Mouse (Mus musculus): ENCODE results near the gene Mtus2.

The Mtus2 gene

DNA sequence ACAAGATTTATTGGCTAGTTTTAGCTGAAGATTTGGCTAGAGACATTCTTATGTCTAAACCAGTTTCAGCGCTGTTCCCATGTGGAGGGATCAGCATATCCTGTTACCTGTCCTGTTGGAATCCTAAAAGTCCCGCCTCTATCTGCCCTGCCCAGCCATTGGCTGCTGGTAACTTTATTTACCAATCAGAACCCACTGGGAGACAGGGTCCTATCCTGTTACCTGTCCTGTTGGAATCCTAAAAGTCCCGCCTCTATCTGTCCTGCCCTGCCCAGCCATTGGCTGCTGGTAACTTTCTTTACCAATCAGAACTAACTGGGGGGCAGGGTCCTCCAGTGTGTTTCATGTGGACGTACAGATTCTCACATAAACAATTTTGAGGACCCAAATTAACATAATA lies 234.3 kb downstream of the Mtus2 start:
- DNase-seq (ENCODE audit: low spot score) = no peak

DNA sequence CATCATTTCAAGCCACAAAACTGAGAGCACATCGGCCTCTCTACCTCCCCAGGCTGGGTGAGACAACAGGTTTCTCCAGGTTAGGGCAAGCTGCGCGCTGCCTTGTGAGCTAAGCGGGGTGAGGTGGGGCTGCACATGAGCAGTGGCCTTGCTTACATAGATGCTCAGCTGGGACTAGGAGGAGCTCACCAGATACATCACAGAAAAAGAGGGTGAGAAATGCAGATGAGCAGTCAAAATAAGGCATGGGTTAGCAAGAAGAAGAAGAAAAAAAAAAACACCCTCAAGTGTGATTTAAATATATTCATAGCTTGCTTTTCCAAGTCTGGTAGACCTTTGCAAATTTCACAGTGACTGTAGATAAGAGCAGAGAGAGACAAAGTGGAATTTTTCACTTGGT lies 254.7 kb downstream of the Mtus2 start:
- no peak for DNase-seq (ENCODE audit: low spot score)

DNA sequence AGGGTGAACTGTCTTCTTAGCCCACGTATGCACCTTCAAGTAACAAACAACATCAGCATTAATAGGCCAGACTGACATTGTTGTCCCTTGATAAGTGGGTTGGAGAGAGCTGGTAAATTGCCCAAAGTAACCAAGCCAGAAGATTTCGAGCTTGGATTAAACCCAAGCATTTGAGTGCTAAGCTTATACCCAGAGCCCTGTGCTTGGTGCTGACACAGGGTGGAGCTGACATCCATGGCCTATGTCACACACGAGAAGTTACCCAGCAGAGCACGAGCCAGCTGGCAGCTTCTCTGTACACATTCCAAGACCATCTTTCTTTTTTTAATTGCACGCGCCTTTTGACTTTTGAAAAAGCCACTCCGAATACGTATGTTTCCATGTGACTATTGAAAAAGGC lies 259.7 kb downstream of the Mtus2 start:
- DNase-seq (ENCODE audit: low spot score) = no peak

DNA sequence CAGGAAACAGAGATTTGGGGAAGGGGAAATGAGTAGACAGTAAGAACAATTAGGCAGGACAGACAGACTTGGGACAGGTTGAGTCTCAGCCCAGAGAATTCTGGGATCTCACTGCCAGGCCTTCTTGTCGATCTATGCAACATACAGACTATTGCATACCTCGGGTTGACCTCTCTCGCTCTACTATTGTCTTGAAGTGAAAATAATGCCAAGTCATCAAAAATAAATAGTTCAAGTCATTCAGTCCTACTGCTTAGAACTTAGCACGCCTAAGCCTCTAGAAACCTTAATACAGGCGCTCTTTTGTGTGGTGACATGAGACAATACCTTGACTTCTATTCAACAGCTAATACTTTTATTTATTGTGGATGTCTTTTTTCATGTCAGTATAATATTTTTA lies 265.8 kb downstream of the Mtus2 start:
- DNase-seq (ENCODE audit: low spot score) = no peak

DNA sequence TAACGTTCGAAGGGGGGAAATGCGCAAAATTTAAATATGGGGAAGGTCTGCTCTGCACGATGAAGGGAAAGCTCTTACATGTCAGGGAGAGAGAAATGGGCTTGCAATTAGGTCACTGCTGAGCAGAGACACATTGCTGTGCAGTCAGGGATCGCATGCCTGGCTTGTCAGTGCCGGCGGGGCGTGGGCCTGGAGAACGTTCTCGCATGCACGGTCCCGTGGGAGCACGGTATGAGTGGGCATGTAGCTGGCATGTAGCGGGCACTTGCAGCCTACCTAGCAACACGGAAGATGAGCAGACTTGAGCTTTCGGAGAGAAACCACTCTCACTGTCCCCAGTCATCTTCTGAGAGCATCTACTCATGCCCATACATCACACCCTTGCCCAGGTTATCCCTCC lies 266.9 kb downstream of the Mtus2 start:
- DNase-seq (ENCODE audit: low spot score) = no peak

DNA sequence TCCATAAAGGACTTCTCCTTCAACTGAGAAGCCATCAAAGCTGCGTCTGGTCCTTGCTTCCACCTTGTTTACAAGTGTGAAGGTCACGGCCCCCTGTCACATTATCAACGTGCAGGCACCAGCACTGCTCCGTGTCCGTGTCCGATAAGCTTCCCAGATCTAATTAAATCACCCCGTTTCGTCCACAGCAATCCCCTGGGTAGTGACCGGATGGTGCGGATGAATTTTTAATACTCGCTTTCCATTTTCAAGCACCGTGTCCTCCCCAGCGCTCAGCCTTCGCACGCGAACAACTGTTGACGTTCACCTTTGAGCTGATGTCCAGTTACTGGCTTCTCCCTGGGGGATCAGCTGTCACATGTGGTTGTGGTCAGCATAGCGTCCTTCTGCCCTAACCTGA lies 276.6 kb downstream of the Mtus2 start:
- no peak for DNase-seq (ENCODE audit: low spot score)

DNA sequence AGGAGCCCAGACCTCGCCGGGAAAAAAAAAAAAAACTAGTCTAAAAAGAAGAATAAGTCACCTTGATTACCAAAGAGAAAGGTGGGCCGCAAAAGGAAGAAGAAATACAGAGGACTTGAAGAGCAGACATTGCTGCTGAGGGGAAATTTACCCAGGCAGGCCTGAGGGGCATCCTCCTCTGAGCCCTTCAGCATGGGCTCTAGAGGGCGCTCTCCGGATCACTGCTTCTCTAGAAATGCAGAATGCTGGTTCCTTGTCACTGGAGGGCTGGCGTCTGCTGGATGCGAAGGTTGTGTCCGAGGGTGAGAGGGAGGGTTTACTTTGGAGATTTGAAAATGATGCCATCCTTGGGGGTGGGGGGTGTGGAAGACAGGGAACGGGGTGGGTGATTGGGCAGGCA lies 279.5 kb downstream of the Mtus2 start:
- DNase-seq (ENCODE audit: low spot score) = no peak

DNA sequence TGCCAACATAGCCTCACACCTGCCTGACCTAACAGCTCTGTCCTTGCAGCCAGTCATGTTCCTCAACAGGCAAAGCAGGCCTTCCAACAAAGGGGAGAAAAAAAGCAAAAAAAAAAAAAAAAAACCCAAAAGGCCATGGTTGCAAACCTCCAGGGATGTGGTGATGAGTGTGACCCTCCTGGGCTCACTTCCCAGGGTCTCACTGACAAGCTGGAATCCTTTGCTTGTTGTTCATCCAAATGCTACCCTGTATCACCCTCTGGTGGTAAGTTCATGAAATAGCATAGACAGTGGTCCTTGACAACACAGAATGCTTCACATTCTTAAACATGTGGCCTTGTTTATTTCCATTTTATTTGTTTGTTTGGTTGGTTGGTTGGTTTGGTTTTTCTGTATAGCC lies 281.9 kb downstream of the Mtus2 start:
- no peak for DNase-seq (ENCODE audit: low spot score)

DNA sequence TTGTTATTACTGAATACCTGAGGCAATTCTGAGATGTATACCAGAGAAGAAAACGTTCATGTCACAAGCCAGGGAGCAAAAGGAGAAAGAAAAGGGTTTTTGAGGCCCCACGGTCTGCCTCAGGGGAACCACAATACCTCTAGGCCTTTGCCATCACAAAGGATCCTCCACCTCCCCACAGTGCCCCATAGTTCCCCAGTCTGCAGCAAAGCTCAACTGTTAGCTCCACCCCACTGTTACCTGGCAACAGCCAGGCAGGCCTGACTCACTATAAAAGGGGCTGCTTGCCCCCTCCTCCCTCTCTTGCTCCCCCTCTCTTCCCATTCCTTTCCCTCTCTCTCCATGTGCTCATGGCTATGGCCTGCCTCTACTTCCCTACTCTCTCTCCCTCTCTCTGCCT lies 282.6 kb downstream of the Mtus2 start:
- no peak for DNase-seq (ENCODE audit: low spot score)

DNA sequence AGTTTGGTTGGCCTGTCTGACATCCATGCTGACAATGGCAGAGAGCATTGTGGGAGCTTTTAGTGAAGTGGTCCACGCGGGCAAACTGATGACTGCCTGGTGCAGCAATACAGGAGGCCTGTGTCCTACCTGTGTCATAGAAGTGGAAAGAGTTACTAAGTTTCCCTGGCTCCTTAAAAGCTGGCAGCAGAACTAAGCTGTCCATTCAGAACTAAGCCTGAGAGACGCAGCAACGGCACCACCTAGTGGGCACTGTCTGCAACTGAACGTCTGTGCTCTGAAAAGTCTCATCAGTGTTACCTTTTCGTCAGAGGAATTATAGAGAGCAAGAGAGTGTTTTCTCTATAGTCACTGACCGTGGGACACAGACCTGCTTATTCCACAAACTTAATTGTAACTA lies 284.8 kb downstream of the Mtus2 start:
- peak; percentile 14 for DNase-seq (ENCODE audit: low spot score)

DNA sequence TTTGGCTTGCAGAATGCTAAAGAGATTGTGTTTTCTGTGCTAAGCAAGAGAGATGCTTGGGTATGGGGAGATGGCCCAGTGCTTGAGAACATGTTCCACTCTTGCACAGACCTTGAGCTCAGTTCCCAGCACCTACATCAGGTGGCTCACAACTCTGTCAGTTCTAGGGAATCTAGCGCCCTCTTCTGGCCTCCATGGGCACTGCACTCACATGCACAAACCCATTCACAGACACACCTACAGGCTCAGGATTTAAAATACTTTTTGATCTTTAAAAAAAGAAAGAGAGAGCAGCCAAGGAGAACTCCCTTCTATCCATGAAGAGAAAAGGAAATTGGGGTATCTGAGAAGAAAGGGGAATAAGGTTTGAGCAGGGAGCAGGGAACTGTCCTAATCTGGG lies 287.4 kb downstream of the Mtus2 start:
- DNase-seq (ENCODE audit: low spot score) = no peak

DNA sequence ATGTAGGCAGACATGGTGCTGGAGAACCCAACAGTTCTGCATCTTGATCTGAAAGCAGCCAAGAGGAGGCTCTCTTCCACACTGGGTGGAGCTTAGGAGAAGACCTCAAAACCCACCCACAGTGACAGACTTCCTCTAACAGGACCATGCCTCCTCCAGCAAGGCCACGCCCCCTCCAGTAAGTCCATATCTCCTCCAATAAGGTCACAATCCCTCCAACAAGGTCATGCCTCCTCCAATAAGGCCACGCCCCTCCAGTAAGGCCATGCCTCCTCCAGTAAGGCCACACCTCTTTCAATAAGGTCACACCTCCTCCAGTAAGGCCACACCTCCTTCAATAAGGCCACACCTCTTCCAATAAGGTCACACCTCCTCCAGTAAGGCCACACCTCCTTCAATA lies 288.3 kb downstream of the Mtus2 start:
- no peak for DNase-seq (ENCODE audit: low spot score)

DNA sequence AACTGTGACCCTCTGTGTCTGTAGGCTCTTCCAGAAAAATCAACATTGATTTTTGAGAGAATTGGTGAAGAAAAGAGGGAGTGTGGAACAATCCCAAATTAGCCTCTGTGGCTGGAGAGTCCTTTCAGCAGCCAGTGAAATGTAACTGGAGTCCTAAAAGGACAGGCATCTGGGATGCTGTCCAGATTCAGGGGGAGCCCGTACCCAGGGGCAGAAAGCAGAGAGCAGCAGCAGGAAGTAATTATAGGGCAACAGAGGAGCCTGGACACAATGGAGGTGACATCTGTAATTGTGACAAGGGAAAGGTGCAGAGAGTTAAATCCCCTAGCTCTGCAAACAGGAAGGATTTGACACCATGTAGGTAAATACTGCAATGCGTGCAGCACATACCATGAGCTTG lies 291.1 kb downstream of the Mtus2 start:
- DNase-seq (ENCODE audit: low spot score) = no peak

DNA sequence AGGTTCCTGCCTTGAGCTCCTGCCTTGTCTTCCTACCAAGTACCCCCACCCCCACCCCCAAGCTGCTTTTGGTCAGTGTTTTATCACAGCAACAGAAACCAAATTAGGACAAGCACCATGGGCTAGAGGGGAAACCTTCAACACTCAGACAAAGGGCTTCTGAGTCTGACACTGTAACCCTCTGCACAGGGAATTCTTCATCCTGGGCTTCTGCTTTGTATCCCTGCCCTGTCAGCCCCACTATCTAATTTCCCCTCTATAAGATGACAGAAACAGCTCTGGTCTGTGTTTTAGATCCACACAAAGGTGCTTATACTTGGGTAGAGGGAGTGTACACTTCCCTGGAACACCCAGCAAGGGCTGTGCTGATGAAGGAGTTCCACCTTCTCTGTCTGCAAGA lies 294.7 kb downstream of the Mtus2 start:
- no peak for DNase-seq (ENCODE audit: low spot score)

DNA sequence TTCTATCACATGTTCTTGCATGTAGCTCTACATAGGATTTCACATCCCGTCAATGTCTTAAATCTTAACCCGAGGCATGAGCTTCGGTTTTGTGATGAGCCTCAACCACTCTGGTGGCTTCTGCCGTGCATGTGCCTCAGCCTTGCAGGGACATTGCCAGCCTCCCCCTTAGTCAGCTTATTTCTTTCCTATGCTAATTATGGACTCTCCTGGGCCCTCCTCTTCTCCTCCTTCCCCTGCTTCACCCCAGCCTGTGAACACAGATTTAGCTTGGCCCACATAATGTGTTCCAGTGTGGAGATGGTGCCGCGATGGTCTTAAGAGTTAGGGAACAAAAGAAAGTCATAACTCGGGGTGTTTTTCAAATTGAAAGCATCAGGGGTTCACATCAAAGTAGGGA lies 304.9 kb downstream of the Mtus2 start:
- DNase-seq (ENCODE audit: low spot score) = no peak

DNA sequence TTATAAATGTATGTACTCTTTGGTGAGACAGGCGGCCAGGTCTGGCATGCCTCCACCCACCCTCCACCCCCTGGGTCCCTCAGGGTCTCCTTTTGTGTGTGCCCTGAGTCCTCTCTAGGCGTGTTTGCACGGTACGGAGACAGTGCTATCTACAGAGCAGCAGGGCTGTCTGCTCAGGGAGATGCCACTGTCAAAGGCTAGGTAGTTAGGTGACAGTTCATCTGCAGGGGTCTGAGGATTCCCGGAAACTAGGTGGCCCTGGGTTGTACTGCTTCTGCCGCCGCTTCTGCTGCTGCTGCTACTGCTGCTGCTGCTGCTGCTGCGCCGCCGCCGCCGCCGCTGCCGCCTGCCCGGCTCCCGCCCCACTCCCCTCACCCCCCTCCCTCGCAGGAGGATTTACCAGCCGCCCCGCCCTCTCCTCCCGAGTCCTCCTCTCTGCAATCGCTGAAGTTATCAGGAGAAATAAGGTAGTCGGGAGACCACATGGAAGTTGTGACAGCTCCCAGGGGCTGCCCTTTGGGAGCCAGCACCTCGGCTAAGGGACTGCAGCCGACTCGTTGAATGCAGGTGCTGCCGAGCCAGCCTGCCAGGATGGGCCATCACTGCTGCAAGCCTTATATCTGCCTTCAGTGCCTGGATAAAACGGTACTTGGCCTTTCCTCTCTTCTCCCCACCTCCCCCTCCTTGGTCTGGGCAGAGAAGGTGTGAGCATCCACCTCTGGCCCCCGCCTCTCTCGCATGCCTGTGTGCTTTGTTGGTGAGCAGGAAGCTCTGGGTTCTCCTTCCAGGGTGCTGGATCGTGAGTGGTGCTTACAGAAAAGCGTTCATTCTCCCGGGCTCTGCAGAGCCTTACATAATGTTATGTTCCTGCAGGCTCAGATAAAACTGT lies 307.9 kb downstream of the Mtus2 start:
- no peak for DNase-seq (ENCODE audit: low spot score)

DNA sequence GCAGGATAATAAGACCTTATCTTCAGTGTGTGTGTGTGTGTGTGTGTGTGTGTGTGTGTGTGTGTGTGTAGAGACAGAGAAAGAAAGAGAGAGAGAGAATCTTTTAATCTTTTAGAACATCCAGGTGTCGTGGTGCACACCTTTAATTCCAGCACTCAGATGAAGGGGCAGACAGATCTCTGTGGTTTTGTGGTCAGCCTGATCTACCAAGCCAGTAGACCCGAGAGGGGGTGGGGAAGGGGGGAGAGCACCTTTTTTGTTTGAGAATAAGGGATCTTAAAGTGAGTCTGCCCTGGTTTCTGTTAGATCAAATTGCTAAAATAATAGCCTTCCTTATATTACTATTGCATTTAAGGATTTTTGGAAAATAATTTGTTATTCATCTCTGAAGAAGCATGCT lies 309.7 kb downstream of the Mtus2 start:
- no peak for DNase-seq (ENCODE audit: low spot score)

DNA sequence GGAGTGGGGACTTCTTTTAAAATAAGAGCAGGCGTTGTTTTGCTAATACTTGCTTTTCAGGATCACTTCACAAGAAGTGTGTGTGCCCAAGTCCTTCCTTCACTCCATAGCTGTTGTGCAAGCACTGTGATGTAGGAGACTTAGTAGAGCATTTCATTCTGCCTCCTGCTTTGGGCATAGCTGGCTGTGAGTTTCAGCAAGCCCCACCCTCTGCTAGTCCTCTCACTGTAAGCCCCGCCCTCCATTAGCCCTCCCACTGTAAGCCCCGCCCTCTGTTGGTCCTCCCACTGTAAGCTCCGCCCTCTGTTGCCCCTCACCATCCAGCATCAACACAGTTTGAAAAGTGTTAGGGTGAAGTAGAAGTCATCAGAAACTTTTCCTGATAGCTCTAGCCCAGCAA lies 310.3 kb downstream of the Mtus2 start:
- DNase-seq (ENCODE audit: low spot score) = no peak

DNA sequence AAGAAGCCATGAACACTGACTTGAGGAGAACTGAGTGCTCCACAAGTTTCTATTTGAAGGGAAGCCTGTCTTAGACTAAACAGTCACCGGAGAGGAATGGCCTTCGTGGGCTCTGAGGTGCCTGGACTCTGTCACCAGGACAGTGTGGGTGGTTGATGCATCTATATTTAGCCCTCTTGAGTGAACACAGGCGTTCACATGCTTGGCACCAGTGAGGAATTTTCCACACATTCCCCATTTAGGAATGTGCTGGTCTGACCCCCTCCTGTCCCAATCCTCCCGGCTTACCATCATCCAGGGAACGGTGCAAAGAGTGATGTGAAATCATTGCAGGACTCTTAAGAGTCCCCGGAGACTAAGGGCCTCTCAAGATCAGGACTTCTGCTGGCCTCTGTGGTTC lies 314.9 kb downstream of the Mtus2 start:
- DNase-seq (ENCODE audit: low spot score) = no peak

DNA sequence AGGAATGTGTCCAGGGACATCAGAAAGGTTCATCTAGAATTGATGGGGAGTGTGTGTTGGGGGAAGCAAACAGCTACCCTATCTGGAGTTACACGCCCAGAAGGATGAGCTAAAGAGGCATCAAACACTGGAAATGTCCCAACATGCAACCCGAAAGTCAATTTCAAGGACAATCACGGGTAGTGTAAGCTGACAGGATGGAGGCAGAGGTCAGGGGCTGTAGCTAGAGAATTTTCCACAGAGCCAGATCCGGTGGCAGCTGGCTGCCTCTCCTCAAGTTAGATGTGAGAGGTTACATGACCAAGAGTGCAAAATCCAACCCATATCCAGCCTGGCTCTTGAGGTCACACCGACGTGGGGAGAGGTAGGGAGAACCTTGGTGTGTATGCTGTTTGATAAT lies 315.7 kb downstream of the Mtus2 start:
- DNase-seq (ENCODE audit: low spot score) = no peak

DNA sequence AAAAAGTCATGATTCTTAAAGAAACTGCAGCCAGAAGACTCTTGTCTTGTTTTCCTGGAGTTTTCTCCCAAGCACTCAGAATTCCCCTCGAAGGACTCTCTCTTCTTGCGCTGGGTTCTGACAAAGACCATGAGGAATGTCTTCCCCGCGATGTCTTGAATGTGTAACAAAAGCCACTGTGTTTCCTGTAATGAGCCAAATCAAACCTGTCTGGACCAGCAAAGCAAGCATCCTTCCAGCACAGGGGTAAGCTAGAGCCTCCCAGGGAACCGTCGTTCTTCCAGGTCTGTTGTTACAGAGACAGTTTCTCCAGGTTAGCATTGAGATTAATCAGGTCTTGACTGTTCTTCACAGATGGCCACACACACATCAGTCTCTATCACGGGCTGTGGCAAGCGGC lies 321.1 kb downstream of the Mtus2 start:
- no peak for DNase-seq (ENCODE audit: low spot score)

DNA sequence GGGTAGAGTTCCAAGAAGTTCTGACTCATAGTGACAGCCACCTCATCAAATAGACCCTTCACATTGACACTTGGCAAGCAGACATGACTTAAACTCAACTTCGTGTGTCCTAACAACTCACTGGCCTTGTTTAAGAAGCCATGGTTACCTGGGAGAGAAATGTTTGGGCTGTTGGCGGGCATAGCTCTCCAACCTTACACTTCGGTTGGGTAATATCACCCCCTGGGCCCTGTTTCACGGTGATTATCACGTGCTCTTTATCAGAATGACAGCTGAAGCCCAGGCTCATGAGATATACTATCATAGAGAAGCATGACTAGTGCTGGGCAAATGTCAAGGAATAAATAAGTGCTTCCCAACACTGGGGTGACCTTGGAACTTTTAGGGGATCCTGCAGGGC lies 323.2 kb downstream of the Mtus2 start:
- no peak for DNase-seq (ENCODE audit: low spot score)

DNA sequence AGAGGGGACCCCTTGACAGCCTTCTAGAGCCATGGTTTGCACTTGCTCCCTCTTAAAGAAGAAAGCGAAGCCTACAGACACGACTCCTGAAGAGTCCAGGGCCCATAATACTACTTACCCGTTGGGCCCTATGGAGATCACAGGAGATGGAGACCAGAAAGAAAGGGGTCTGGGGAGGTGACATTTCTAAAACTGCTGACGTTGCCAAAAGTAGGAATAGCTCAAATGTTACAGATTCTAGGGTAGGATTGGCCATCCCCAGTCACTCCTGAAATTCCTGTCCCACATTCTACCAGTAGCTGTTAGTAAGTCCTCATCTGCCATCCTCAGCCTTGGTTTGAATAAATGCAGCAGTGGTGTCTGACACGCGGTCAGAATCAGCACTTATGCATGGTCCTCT lies 325.0 kb downstream of the Mtus2 start:
- no peak for DNase-seq (ENCODE audit: low spot score)

DNA sequence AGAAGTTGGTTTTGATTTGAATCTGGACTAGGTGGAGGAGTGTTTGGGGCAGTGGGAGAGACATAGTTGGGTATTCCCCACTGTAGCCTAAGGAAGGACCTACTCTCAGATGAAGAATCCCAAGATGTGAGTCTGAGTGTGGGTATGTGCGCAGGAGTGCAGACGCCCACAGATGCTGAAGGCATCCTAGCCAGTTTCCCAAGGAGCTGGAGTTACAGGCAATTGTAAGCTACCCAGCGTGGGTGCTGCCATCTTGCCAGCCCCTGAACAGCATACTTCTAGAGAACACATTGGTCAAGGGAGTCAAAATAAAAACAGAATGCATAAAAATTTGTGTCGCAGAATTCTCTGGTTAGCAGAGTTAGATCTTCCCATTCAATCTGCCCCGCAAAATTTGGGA lies 325.5 kb downstream of the Mtus2 start:
- no peak for DNase-seq (ENCODE audit: low spot score)
